Mouse (Mus musculus): ENCODE data around the gene Apoa4.

Apoa4 gene

DNA sequence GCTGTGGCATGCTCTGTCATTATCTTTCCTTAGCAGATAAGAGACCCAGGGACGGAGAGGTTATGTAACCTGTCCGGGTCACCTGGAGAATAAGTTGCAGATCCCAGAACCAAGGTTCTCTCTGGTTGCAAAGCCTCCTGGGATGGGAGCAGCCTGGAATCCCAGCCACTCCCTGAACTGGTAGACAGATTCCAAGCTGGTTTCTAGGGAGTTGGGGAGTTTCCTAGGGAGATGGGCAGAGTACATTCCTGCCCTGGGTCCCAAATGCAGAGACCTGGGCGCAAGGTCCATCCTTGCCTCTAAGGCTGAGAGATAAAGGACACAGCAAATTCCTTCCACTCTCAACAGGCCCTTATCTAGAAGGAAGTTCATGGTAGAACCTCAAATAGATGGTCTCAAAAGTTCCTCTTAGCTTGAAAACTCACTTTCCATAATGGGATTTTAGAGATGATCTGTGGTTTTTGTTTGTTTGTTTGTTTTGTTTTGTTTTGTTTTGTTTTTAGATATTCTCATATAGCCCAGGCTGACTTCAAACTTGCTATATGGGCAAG, 13.4 kb upstream of the Apoa4 start:
- DNase-seq (ENCODE audit: low spot score), result no peak

DNA sequence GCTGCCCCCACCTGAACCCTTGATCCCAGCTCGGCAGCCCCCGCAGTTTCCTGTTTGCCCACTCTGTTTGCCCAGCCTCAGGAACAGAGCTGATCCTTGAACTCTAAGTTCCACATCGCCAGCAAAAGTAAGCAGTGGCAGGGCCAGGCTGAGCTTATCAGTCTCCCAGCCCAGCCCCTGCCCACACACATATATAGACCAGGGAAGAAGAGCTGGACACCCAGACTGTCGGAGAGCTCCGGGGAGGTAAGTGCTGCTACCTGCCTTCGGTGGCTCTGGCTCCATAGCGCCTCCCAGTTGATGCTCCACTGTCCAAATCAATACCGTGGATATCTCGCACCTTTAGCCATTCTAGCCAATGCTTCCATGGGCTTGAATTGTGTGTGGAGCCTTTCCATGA, 12.0 kb upstream of the Apoa4 start, which contains the start of gene Apoa1:
Gene Apoa1, plus strand, starts transcription at position 90 of the 400 bp plus-strand sequence.
- no peak for DNase-seq (ENCODE audit: low spot score)

- peak; percentile 89 for DNase-seq (ENCODE audit: low spot score)
Observed at GRCm38 (mm10) chr9:46229573-46230449, 10.7 kb upstream of the Apoa4 start.

DNA sequence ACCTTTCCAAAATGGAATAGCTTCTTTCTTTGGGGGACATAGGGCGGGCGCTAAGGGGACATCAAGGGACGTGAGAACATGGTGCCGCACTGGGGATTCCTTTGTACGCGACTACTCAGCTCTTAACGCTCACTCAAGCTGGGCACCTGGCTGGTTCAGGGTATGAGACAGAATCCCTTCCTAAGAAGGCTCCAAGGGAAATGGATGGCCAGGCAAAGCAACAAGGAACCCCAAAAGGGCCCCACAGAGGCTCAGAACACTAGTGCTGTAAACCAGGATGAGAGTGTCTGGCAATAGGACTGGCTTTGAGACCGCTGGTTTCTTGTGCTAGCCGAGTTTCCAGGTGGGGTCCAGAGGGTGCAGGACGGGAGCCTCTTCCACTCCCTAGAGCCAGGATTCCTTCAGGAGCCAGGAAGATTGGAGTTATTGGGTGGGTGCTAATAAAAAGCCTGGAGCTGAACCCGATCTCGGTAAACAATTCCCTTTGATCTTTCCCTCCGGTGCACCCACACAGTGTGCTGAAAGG, 10.0 kb upstream of the Apoa4 start:
- DNase-seq (ENCODE audit: low spot score), result no peak

- DNase-seq (ENCODE audit: low spot score), result no peak
Observed at GRCm38 (mm10) chr9:46235196-46235595, 5.3 kb upstream of the Apoa4 start.

- no peak for DNase-seq (ENCODE audit: low spot score)
Observed at GRCm38 (mm10) chr9:46235596-46235648, 5.1 kb upstream of the Apoa4 start, which contains the start of gene Apoc3. Apoc3 (minus strand) TSS chr9:46235636.

- DNase-seq (ENCODE audit: low spot score), result no peak
Observed at GRCm38 (mm10) chr9:46235649-46236048, 4.8 kb upstream of the Apoa4 start.

- no peak for DNase-seq (ENCODE audit: low spot score)
Observed at GRCm38 (mm10) chr9:46238850-46239249, 1.6 kb upstream of the Apoa4 start.

GRCm38 (mm10) chr9:46241818-46242217, 1.3 kb downstream of the Apoa4 start:
- no peak for DNase-seq (ENCODE audit: low spot score)

DNA sequence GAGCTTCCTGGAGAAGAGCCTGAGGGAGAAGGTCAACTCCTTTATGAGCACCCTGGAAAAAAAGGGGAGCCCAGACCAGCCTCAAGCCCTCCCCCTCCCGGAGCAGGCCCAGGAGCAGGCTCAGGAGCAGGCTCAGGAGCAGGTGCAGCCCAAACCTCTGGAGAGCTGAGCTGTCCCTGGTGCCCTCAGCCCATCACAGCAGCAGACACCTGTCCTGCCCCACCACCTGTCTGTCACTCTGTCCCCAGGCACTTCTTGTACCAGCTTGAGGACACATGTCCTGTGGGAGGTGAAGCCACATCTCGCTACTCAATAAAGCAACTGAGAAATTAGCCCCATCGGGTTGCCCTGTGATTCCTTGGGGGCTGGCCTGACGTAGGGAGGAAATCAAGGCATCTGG, 2.6 kb downstream of the Apoa4 start:
- DNase-seq (ENCODE audit: low spot score), result no peak

- DNase-seq (ENCODE audit: low spot score), result no peak
Observed at GRCm38 (mm10) chr9:46243584-46243983, 3.1 kb downstream of the Apoa4 start.

DNA sequence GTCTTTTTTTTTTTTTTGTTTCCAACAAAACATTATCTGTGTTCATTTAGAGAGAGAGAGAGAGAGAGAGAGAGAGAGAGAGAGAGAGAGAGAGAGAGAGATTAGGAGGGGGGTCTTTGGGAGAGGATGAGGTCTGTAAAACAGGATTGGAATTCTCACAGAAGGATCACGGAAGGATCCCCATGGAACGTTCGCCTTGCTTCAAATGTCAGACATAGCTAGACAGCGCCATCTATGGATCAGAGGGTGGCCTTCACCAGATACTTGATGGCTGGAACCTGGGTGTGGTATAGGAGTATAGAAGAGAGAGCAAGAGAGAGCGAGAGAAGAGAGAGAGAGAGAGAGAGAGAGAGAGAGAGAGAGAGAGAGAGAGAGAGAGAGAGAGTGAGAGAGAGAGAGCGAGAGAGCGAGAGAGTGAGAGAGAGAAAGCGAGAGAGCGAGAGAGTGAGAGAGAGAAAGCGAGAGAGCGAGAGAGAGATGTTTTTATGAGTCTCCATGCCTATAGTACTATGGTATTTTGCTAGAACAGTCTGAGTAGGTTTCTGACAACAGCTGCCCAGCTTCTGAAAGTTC, 6.3 kb downstream of the Apoa4 start:
- DNase-seq (ENCODE audit: low spot score), result peak; percentile 84

DNA sequence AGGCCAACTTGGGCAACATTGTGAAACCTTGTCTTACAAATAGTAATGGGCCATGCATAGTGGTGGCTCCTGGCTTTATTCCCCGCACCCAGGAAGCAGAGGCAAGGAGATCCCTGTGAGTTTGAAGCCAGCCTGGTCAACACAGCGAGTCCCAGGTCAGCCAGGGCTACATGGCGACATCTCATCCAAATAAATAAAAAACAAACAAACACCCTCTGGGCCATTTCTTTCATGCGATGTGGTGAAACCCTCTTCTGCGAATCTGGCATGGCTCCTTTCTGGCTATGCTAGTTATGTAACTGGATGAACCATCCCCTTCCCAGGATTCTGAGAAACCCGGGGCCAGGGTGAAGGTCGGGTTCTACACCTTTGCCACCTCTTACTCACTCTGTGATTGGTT, 15.7 kb downstream of the Apoa4 start:
- DNase-seq (ENCODE audit: low spot score), result no peak

DNA sequence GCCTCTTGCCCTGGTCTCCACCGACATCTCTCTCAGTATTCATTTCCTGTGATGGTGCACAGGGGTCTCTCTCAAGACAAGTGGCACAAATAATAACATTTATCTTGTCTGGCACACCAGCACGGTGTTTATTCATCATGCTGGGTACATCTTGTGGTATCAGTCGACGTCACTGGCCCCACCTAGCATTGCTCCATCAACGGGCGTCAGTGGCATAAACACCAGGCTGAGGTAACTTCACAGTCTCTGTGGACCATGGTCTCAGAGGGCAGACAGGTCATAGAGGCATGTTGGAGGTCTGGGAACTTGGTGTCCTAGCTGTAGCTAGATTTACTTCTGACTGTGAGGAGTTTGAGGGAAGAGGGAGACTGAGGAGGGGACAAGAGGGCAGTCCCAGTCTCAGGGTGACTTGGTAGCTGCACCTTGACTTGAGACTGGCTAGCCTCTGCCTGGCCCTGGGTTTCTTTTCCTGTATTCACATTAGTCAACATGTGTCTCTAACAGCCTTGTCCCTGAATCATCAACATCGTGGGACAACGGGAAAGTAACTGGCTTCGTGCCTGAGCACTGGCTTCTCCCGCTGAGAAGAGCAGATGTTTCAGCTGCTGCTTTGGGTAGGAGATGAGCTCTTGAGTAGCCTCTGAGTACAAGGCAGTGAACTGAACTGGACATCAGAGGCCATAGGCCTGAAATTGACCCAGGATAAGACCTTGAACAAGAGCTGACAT, 16.3 kb downstream of the Apoa4 start:
- no peak for DNase-seq (ENCODE audit: low spot score)

DNA sequence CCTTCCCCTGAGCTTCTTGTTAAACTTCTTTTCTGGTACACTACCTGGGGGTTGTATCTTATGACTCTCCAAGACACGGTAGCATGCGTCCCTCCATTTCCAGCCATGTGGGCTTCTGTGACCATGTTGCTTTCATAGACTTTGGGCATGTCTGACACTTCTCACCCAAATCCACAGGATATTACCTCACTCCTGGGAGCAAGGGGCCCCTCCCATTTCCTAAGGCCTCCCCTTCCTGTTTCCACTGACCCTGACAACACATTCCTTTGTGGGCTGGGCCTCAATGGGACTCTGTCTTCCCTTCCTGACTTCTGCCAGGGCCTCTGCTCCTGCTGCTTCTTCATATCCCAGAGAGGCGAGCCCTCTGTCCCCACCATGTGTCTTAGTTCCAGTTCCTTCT, 17.1 kb downstream of the Apoa4 start:
- no peak for DNase-seq (ENCODE audit: low spot score)

DNA sequence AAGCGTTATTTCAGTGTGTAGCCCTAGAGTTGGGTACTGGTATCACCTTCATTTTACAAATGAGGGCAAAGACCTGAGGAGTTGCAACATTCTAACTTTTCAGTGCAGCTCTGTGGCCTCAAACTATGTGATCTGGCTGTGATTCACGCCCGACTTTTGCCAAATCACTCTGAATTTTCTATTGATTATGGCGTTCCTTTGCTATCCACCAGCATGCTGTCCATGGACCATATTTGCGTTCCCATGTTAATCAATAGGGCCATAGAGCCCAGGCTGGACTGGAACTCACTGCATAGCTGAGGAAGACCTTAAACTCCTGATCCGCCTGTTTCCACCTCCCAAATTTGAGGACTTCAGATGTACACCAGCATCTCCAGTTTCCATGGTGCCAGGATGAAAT, 18.6 kb downstream of the Apoa4 start:
- DNase-seq (ENCODE audit: low spot score), result no peak

DNA sequence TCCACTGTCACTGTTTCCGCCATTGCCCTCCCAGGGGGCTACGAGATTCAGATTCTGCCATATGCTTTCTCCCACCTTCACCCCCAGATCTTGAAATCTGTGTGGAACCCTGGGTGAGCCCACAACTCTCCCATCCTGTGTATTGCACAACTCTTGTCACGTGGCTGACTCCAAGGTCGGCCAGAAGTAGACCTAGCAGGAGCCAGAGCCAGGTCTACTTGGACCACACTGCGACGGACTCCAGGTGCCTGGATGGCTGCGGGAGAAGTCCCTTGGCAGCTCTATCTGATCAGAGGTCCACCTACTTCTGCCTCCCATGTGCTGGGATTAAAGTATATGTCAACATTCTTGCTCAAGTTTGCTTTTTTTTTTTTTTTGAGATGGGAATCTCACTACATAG, 20.6 kb downstream of the Apoa4 start:
- DNase-seq (ENCODE audit: low spot score), result no peak

DNA sequence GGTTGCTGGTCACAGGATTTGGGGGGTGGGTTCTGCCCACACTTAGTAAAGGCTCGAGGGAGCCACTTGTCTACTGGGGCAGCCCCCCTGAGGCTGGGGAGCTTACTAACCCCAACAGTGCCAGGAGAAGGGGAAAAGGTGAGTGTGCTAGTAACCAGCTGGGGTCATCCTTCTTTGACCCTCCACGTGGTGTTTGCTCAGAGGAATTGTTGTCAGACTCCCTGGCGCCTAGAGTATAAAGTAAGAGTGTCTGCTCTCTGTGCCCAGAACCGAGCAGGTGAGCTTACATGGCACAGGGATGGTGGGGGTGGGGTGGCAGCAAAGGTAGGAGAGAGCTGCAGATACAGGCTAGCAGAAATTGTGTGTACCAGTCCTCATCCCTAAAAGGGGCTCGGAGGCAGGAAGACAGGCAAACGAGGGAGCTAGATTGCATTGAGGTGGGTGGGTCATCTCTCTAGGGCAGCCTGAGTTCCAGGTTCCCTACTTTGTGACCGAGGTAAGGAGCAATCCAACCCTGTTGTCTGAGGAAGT, 27.9 kb downstream of the Apoa4 start, which contains the start of gene Apoa5:
Gene Apoa5, plus strand, starts transcription at position 291 of the 531 bp plus-strand sequence.
- DNase-seq (ENCODE audit: low spot score), result no peak

GRCm38 (mm10) chr9:46269125-46269524, 28.6 kb downstream of the Apoa4 start:
- DNase-seq (ENCODE audit: low spot score), result no peak

- DNase-seq (ENCODE audit: low spot score), result no peak
Observed at GRCm38 (mm10) chr9:46270782-46271181, 30.3 kb downstream of the Apoa4 start.

DNA sequence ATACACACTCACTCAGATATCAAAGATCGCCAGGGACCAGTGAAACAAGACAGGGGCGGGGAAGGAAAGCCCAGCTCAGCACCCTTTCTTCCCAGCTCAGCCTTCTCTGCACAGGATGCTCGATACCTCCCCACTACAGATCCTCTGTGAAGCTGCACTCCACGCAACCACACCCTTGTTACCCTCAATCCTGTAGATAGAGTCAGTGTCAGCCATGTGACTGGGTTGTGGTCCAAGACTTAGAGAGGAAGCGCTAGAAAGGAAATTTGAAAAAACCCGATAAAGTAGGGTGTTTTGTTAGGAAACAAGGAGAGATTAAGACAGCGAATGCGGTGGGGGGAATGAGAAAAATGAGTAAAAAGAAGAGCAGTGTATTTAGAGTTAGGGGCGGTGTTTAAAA, 31.6 kb downstream of the Apoa4 start:
- no peak for DNase-seq (ENCODE audit: low spot score)

- DNase-seq (ENCODE audit: low spot score), result peak; percentile 92
Observed at GRCm38 (mm10) chr9:46272677-46273454, 32.4 kb downstream of the Apoa4 start, which contains the start of gene Zpr1. Zpr1 (plus strand) TSS chr9:46273064.

Measured in MN1 (cell line).